Mouse (Mus musculus) thymus, adult 2 months (tissue): ENCODE data around the gene Acvr1b.

Experiments used
- CTCF ChIP-seq: fragments of 200-500 bp; IDR thresholded peaks from 2 replicates; pipeline ENCODE4 v1.5.1; 2012; ENCODE audit warnings: mild to moderate bottlenecking, control low read depth, low read length, moderate library complexity, borderline replicate concordance; ENCODE audit not compliant: control insufficient read depth, poor library complexity, insufficient read depth; ENCODE audit errors: extremely low read depth
- POLR2A ChIP-seq: fragments of 200-500 bp; IDR thresholded peaks from 2 replicates; pipeline ENCODE4 v1.6.1; 2012; ENCODE audit warnings: mild to moderate bottlenecking, low read length, control low read depth, moderate library complexity; ENCODE audit not compliant: control insufficient read depth, poor library complexity, insufficient read depth; ENCODE audit errors: extremely low read depth

GRCm38 (mm10) chr15:101251930-101252329, 78.1 kb downstream of the Acvr1b start:
- TF ChIP-seq CTCF: no peak
- TF ChIP-seq POLR2A: no peak
